ENCODE assay signal across 10 mouse cellular contexts in the genomic region with DNA sequence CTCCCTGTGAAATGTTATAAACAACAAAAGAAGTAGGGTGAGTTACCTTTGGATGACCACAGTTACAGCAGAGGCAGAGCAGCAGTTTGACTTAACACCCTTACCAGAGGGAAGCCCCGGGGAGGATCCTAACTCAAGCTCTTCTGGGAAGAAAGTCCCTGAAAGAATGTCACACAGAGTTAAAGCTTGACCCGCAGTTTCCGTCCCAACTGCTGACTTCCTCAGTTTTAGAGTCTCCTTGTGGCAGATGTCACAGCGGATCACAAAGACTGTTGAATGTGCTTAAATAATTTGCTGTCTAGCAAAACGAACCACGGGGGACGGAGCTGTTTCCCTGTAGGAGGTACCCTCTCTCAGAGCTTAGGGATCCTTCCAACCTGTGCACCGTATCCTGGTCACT.
DNase-seq lines count a peak whose midpoint lies in the region; ATAC-seq and TF ChIP-seq lines count a peak whose summit lies in the region.
"Had no signal": no experiment of that assay in that cellular context is flagged by ENCODE, and none has a peak within 500 bp of the region (broad histone marks: within the 10 kb centered on the region; RNA-seq: fewer than 3 reads in every experiment).

No protein-coding gene starts in this region.

- H3K27ac ChIP-seq in hindbrain, postnatal 0 days: 0 out of 2 replicates have a peak overlapping the region, but pooled peaks have one; percentile 5
- H3K27ac ChIP-seq in hindbrain, embryonic 14.5 days: no peak overlapping the region
- H3K27ac ChIP-seq in brown adipose tissue, adult 24 weeks (replicated peaks; ENCODE audit: low read depth, low read length): peak overlapping the region; percentile 41; the same call in 1 of the 2 replicates
- H3K27ac ChIP-seq in forebrain, embryonic 10.5 days: no peak overlapping the region
- no peak overlapping the region for H3K27ac ChIP-seq in midbrain, embryonic 14.5 days (replicated peaks; ENCODE audit: low read depth, low read length)
- H3K27ac ChIP-seq: limb, embryonic 15.5 days had no signal

- H3K36me3 ChIP-seq in hindbrain, postnatal 0 days (ENCODE audit: insufficient read depth, low read length): no peaks in the 10 kb centered on the region
- no peaks in the 10 kb centered on the region for H3K36me3 ChIP-seq in hindbrain, embryonic 14.5 days (replicated peaks; ENCODE audit: control insufficient read depth, insufficient read depth)
- H3K36me3 ChIP-seq in forebrain, embryonic 10.5 days (replicated peaks): no peaks in the 10 kb centered on the region
- H3K36me3 ChIP-seq in midbrain, embryonic 14.5 days (ENCODE audit: control insufficient read depth, insufficient read depth, low read length): no peaks in the 10 kb centered on the region
- H3K36me3 ChIP-seq: limb, embryonic 15.5 days had no signal

- no peak for ATAC-seq in hindbrain, postnatal 0 days
- ATAC-seq in hindbrain, embryonic 14.5 days (ENCODE audit: low FRiP score): no peak
- peak; percentile 54 for ATAC-seq in megakaryocyte progenitor cell, adult 5-6 weeks (replicated peaks; ENCODE audit: poor library complexity)
- no peak for ATAC-seq in midbrain, embryonic 14.5 days (ENCODE audit: low FRiP score, low TSS enrichment)

- H3K4me1 ChIP-seq in hindbrain, postnatal 0 days (ENCODE audit: insufficient read depth, low read length): no peaks in the 10 kb centered on the region
- no peaks in the 10 kb centered on the region for H3K4me1 ChIP-seq in hindbrain, embryonic 14.5 days (replicated peaks; ENCODE audit: control insufficient read depth, insufficient read depth, low read length)
- H3K4me1 ChIP-seq in brown adipose tissue, adult 24 weeks (ENCODE audit: control insufficient read depth, insufficient read depth, insufficient read length, low read length): peaks cover 2% of the 10 kb centered on the region; the same call in 1 of the 2 replicates
- no peaks in the 10 kb centered on the region; the same call in 1 of the 2 replicates for H3K4me1 ChIP-seq in forebrain, embryonic 10.5 days
- no peaks in the 10 kb centered on the region for H3K4me1 ChIP-seq in midbrain, embryonic 14.5 days (ENCODE audit: control insufficient read depth, insufficient read depth, low read length)

- no peak for DNase-seq in hindbrain, postnatal 0 days (ENCODE audit: low spot score)
- DNase-seq in hindbrain, embryonic 14.5 days (ENCODE audit: low spot score): no peak
- peak; percentile 56 for DNase-seq in kidney, postnatal 10 days
- no peak for DNase-seq in forebrain, embryonic 10.5 days (ENCODE audit: extremely low spot score, low spot score)
- DNase-seq in midbrain, embryonic 14.5 days: no peak
- DNase-seq in urinary bladder, adult 18-20 months (ENCODE audit: low spot score in 2 of 2): no peak
- DNase-seq: cerebellum, adult 8-10 months had no signal

- no peak for TF ChIP-seq CTCF in hindbrain, postnatal 0 days (IDR thresholded peaks at IDR 0.05; ENCODE audit: low read depth)

- no peak overlapping the region for H3K4me2 ChIP-seq in hindbrain, postnatal 0 days (ENCODE audit: low read depth, low read length)
- H3K4me2 ChIP-seq in hindbrain, embryonic 14.5 days (replicated peaks): no peak overlapping the region
- H3K4me2 ChIP-seq in midbrain, embryonic 14.5 days (ENCODE audit: low read length): no peak overlapping the region
- H3K4me2 ChIP-seq: limb, embryonic 15.5 days had no signal

- H3K27me3 ChIP-seq in hindbrain, postnatal 0 days (ENCODE audit: insufficient read depth, low read length): no peaks in the 10 kb centered on the region
- no peaks in the 10 kb centered on the region for H3K27me3 ChIP-seq in hindbrain, embryonic 14.5 days (ENCODE audit: control insufficient read depth, insufficient read depth, low read length)
- H3K27me3 ChIP-seq in forebrain, embryonic 10.5 days (ENCODE audit: poor library complexity, severe bottlenecking): no peaks in the 10 kb centered on the region
- H3K27me3 ChIP-seq in midbrain, embryonic 14.5 days (ENCODE audit: control insufficient read depth, insufficient read depth, low read length): no peaks in the 10 kb centered on the region
- H3K27me3 ChIP-seq: limb, embryonic 15.5 days had no signal

- no peak overlapping the region for H3K9ac ChIP-seq in hindbrain, postnatal 0 days (replicated peaks; ENCODE audit: low read length)
- H3K9ac ChIP-seq in hindbrain, embryonic 14.5 days: no peak overlapping the region
- no peak overlapping the region for H3K9ac ChIP-seq in midbrain, embryonic 14.5 days (replicated peaks; ENCODE audit: low read length)
- H3K9ac ChIP-seq: limb, embryonic 15.5 days had no signal

- no peak overlapping the region for H3K4me3 ChIP-seq in hindbrain, postnatal 0 days (ENCODE audit: low read length)
- H3K4me3 ChIP-seq in hindbrain, embryonic 14.5 days (replicated peaks; ENCODE audit: low read length): no peak overlapping the region
- H3K4me3 ChIP-seq in brown adipose tissue, adult 24 weeks (ENCODE audit: insufficient read depth, low read depth, low read length): no peak overlapping the region
- no peak overlapping the region for H3K4me3 ChIP-seq in forebrain, embryonic 10.5 days
- H3K4me3 ChIP-seq in midbrain, embryonic 14.5 days (replicated peaks; ENCODE audit: low read depth, low read length): no peak overlapping the region
- H3K4me3 ChIP-seq: limb, embryonic 15.5 days had no signal

- no peaks in the 10 kb centered on the region for H3K9me3 ChIP-seq in hindbrain, postnatal 0 days (ENCODE audit: low read length)
- no peaks in the 10 kb centered on the region for H3K9me3 ChIP-seq in hindbrain, embryonic 14.5 days (ENCODE audit: control insufficient read depth, low read length)
- H3K9me3 ChIP-seq in forebrain, embryonic 10.5 days: no peaks in the 10 kb centered on the region
- H3K9me3 ChIP-seq in midbrain, embryonic 14.5 days (ENCODE audit: control insufficient read depth, low read length): no peaks in the 10 kb centered on the region
- H3K9me3 ChIP-seq: limb, embryonic 15.5 days had no signal

- WGBS in hindbrain, postnatal 0 days: 36% methylated on average over 8 of the region's 8 CpGs
- 51% methylated on average over 8 of the region's 8 CpGs for WGBS in hindbrain, embryonic 14.5 days
- 52% methylated on average over 8 of the region's 8 CpGs for WGBS in forebrain, embryonic 10.5 days
- 45% methylated on average over 8 of the region's 8 CpGs for WGBS in midbrain, embryonic 14.5 days

Comparison
In these comparisons a context has a peak if more than half of its experiments do, and no peak if none do; other contexts are left out.
1. H3K27ac ChIP-seq: peak in hindbrain, postnatal 0 days (single experiment) and brown adipose tissue, adult 24 weeks (single experiment); none in hindbrain, embryonic 14.5 days (single experiment), forebrain, embryonic 10.5 days (single experiment) and midbrain, embryonic 14.5 days (single experiment).